Mouse (Mus musculus): ENCODE results near the gene Tmem115.

Gene Tmem115

DNA sequence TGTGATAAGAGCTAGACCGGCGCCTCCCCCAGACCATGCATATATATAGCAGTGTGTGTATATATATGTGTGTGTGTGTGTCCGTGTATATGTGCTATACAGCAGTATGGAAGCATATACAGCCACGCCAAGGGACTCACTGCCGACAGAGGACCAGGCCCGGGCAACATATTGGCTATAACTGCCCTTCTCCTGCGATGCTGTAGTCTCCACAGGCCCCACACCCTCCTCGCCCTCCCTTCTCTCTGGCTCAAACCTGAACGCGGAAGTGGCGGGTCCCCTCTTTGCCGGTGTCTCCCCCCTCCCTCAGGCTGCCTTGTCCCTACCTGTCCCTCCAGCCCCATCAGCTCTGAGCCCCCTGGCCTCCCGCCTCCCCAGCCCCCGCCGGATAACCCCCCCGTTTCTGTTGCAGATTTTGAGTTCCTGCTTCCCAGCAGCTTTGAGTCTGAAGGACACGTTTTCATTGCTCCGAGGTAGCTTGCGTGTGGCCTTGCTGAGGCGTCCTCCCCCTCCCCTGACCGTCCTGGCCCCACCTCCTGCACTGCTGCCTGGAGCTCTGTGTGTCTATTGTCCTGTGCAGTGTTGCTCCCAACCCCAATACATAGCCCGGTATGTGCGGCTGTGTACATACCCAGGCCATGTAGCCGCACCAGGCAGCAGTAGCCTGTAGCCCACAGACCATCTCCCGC, 11.9 kb upstream of the Tmem115 start:
- DNase-seq (ENCODE audit: low spot score in 2 of 2), result no peak

DNA sequence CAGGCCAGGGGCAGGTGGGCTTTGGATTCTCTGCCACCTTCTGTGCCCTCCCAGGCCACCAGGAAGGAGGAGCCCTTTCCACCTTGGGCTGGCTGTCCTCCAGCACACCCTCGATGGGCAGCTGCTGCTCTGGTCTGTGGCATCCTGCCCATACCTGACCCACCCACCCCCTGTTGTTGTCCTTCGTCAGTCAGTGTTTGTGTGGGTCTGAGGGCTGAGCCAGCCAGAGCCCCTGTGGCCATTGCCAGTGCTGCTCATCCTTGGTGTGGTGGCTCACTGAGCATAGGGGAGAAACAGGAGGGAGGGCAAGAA, 11.4 kb upstream of the Tmem115 start:
- DNase-seq (ENCODE audit: low spot score in 2 of 2), result no peak

DNA sequence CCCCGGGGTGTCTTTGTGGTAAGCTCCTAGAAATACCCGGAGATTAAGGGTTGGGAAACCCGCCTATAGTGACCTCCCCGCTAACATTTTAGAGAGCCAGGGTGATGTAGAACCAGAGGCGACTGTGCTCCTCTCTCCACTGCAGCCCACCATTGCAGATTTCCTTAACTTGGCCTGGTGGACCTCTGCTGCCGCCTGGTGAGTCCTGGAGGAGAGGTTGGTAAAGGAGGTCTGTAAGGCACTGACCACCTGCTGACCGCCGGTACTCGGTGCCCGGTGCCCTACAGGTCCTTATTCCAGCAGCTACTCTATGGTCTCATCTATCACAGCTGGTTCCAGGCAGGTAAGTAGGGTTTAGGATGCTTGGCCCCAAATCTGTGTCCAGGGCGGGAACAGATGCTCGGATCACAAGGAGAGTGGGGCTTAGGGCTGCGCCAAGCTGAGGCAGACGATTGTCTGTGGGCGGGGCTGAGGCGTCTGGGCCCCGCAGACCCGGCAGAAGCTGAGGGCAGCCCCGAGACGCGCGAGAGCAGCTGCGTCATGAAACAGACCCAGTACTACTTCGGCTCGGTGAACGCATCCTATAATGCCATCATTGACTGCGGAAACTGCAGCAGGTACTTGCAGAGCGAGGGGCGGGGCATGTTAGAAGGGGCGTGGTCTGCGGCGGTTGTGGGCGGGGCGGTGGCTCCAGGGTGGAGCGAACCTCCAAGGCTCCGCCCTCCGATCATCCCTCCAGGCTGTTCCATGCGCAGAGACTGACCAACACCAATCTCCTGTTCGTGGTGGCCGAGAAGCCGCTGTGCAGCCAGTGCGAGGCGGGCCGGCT, 7.3 kb upstream of the Tmem115 start:
- DNase-seq (ENCODE audit: low spot score in 2 of 2), result no peak

DNA sequence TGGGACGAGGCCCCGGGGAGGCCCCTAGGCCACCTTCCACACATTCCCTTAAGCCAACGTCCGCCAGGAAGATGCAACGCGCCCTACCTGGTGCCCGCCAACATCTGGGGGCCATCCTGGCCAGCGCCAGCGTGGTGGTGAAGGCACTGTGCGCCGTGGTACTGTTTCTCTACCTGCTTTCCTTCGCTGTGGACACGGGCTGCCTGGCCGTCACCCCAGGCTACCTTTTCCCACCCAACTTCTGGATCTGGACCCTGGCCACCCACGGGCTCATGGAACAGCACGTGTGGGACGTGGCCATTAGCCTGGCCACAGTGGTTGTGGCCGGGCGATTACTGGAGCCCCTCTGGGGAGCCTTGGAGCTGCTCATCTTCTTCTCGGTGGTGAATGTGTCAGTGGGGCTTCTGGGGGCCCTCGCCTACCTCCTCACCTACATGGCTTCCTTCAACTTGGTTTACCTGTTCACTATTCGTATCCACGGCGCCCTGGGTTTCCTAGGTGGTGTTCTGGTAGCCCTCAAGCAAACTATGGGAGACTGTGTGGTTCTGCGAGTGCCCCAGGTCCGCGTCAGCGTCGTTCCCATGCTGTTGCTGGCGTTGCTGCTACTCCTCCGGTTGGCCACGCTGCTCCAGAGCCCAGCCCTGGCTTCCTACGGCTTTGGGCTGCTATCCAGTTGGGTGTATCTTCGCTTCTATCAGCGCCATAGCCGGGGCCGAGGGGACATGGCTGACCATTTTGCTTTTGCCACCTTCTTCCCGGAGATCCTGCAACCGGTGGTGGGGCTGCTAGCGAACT, 860 bp downstream of the Tmem115 start:
- no peak for DNase-seq (ENCODE audit: low spot score in 2 of 2)

- no peak for DNase-seq (ENCODE audit: low spot score in 2 of 2)
Measured at GRCm38 (mm10) chr9:107538231-107538630, 4.5 kb downstream of the Tmem115 start.

- DNase-seq (ENCODE audit: low spot score in 2 of 2), result no peak
Measured at GRCm38 (mm10) chr9:107538711-107539110, 5.0 kb downstream of the Tmem115 start.

DNA sequence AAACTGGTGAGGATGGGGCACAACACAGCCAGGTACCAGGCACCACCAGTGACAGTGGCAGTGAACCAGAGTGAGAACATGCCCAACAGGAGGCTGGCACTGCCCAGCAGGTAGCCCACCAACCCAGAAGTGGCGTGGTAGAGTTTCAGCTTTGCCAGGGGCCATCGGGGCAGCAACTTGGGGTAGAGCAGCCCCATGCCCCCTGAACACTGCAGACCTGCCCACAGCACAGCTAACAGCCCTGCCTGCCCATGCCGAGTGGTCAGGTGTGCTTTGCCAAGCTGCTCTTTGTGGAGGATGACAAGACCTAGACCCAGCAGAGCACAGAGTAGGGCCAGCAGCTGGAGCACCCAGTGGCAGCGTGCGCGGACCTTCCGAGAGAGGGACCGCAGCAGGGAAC, 6.2 kb downstream of the Tmem115 start:
- DNase-seq (ENCODE audit: low spot score in 2 of 2), result no peak

DNA sequence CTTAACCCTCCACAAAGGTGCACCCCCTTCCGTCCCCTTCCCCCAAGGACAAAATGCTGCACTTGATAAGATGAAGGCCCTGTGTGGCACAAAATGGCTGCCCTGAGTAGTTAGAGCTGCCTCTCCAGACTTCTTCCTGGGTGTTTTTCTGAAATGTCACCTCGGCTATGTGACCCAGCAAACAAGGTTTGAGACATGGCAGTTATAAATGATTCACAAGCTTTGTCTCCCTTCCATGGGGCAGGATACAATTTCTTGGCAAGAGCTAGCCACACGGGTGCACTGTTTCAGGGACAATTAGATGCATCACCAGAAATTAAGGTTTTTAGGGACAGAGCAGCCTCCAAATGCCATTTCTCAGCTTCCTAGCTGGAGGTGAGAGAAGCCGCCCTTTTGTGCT, 6.7 kb downstream of the Tmem115 start:
- no peak for DNase-seq (ENCODE audit: low spot score in 2 of 2)

- no peak for DNase-seq (ENCODE audit: low spot score in 2 of 2)
Measured at GRCm38 (mm10) chr9:107541005-107541404, 7.3 kb downstream of the Tmem115 start.

DNA sequence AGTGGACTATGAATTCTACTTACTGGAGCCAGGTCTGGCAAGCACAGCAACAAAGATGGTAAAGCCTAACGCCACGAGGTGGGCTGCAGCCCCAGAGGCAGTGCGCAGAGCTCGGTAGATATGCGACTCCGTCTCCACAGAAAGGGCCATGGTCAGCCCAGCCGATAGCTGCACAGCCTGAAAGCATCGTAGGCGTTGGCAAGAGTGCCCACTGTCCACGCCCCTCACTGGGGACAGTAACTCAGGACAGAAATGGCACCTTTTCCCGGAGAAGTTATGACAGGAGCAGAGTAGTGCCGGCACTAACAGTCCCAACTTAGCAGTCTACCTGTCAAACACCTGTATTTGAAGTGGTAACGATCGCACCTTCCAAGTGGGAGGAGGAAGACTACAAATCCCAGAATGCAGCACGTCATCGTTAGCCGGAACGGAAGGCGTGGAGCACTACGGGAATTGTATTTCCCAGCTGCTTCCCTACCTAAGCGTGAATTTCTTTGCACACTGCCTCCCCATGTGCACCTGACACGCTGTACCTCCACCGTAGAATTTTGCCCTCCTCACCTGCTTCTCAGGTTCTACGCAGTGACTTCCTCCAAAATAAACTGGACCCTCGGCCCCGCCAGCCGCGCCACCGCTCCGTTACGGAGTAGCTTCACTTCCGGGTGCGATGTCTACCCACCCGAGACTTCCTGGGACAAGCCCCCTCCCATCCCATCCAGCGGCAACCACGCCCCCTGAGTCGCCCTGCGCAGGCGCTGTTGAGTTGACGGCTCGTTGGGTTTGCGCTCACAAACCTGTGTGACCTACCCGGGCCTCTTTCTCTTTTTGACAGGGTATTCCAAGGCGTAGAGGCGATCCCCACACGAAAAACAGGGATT, 8.0 kb downstream of the Tmem115 start, which contains the start of the genes Cyb561d2 and Nprl2:
Gene Cyb561d2 (minus strand): TSS at position 720 of the 878 bp plus-strand sequence.
Gene Nprl2 (plus strand): TSS at position 753 of the 878 bp plus-strand sequence.
- peak; percentile 93 to 96 for DNase-seq (ENCODE audit: low spot score in 2 of 2)

DNA sequence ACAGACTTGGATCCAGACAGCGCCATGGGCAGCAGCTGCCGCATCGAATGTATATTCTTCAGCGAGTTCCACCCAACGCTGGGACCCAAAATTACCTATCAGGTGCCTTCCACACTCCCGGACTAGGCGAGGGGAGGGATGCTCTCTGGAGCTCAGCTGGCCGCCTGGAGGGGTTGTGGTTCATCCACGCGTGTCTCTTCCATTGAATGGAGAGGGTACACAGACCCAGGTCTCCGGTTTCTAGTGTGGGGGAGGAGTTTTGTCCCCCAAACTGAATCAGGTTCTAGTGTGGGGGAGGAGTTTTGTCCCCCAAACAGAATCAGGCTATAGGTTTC, 8.6 kb downstream of the Tmem115 start:
- no peak for DNase-seq (ENCODE audit: low spot score in 2 of 2)

DNA sequence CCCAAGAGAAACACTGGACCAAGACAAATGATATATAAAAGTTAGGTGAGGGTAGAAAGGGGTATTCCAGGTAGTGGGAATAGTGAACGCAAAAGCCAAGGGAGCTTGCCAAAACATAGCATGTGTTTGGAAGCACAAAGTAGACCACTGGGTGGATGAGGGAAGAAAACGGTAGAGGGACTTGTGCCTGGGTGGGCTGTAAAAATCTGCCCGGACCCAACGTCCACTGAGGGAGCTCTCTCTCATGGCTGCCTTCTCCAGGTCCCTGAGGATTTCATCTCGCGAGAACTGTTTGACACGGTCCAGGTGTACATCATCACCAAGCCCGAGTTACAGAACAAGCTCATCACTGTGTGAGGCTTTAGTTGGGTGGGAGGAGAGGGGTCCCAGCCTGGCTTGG, 9.0 kb downstream of the Tmem115 start:
- no peak for DNase-seq (ENCODE audit: low spot score in 2 of 2)

GRCm38 (mm10) chr9:107543299-107543698, 9.6 kb downstream of the Tmem115 start:
- DNase-seq (ENCODE audit: low spot score in 2 of 2), result no peak

DNA sequence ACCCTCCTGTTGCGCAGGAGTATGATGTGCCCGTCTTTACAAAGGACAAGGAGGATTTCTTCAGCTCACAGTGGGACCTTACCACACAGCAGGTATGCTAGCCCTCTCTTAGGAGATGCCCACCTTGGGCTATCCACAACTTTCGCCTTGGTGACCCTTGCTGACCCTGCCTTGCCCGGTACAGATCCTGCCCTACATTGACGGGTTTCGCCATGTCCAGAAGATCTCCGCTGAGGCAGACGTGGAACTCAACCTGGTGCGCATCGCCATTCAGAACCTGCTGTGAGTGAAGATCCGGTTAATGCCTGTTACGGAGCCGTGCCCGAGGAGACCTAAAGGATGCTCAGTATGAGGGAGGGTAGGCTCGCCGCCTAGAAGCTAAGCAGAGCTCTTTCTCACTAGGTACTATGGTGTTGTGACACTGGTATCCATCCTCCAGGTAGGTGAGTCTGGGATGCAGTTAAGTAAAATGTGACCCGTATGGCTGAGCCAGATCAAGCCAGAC, 10.5 kb downstream of the Tmem115 start:
- no peak for DNase-seq (ENCODE audit: low spot score in 2 of 2)

DNA sequence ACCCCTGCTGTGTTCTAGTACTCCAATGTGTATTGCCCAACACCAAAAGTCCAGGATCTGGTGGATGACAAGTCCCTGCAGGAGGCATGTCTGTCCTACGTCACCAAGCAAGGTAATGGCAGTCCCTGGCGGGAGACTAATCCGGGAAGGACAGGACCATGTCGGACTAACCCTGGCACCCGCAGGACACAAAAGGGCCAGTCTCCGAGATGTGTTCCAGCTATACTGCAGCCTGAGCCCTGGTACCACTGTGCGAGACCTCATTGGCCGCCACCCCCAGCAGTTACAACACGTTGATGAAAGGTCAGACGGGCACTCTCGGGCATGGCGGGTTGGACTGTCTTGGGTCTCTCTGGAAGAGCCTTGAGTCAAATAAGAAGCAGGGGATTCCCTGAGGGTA, 11.0 kb downstream of the Tmem115 start:
- no peak for DNase-seq (ENCODE audit: low spot score in 2 of 2)

DNA sequence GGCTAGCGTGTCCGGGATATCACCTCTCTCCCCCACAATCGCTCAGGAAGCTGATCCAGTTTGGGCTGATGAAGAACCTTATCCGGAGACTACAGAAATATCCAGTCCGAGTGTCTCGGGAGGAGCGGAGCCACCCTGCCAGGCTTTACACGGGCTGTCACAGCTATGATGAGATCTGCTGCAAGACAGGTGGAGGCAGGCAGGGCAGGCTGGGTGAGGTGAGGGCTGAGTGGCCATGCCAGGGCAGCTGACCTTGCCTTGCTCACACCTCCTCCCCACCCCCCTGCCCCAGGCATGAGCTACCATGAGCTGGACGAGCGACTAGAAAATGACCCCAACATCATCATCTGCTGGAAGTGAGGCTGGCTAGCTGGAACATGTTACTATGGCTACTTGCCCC, 11.5 kb downstream of the Tmem115 start:
- no peak for DNase-seq (ENCODE audit: low spot score in 2 of 2)

DNA sequence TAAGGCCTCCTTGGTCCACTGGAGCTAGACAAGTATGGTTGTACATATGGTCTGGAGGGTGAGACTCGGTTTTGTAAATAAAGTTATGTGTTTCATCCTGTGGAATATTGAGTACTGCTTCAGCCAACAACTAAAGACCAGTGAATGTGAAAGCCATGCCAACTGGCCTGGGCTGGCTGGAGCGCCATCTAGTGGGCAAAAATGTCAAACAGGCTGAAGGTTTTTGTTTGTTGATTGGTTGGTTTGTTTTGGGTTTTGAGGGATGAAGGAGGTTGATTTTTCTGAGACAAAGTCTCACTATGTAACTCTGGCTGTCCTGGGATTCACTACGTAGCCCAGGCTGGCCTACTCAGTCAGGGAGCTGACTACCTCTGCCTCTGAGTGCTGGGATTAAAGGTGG, 11.9 kb downstream of the Tmem115 start:
- peak in 1 of 2 experiments; percentile 65 for DNase-seq (ENCODE audit: low spot score in 2 of 2)

- DNase-seq (ENCODE audit: low spot score in 2 of 2), result peak; percentile 84 to 89
Measured at GRCm38 (mm10) chr9:107547026-107547425, 13.3 kb downstream of the Tmem115 start, which contains the start of gene Zmynd10. TSS of gene Zmynd10 (plus strand) at chr9:107547298.

GRCm38 (mm10) chr9:107547957-107548356, 14.2 kb downstream of the Tmem115 start:
- DNase-seq (ENCODE audit: low spot score in 2 of 2), result no peak

- no peak for DNase-seq (ENCODE audit: low spot score in 2 of 2)
Measured at GRCm38 (mm10) chr9:107548820-107549219, 15.1 kb downstream of the Tmem115 start.
